Mouse (Mus musculus) stomach, adult 2 months (tissue): ENCODE measurements around the gene Crocc. TPM values are rescaled to one million over a fixed set of nuclear protein-coding genes. Genes with fewer than 3 reads are reported as not detected.

Source experiments
- polyA plus RNA-seq: library from polyadenylated mRNA; depleted of rRNA; stranded (reverse); fragments of >200 nt; gene quantifications from 2 replicates; pipeline ENCODE4 v1.2.3, GENCODE M21; 2012; rRNA removed

Gene Crocc
- polyA plus RNA-seq, result 6.0 and 7.1 TPM in 2 replicates

DNA sequence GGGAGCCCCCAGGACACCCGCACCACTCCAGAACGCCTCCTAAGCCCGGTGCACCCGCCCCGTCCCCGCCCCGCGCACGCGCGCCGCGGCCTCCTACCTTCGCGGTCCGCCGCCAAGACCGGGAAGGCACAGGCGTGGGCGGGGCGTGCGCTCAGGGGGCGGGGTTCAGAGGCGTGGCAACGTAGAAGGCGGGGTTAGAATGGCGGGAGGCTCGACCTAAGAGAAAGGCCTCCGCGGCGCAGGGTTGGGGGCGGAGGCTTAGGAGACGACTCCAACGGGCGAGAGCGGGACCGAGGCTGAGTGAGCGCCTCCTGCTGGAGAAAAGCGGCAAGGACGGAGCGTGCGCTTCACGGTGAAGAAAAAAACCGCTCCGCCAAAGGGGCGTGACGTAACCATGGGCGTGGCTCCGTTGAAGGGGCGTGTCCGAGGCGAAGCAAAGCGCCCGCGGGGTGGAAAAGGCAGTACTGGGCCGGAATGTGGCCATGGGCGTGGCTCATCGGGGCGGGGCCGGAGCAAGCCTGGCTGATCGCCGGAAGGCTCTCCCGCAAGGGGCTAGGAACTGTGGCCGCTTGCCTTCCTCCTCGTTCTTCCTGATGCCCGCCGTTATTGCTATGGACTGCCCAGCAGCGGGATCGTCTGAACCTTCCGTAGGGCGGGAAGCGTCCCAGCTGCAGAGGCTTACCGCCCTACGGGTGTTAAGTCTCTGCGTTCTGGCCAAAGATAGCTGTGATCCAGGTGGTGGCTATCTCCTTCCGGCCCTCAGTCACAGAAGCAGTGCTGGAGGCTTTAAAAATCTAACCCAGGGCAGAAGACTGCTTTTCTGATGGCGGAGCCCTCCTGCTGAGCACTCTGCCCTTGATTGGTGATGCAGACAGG lies at the start of gene Crocc:
TSS of gene Crocc (minus strand) at position 125 of the 876 bp plus-strand sequence.

DNA sequence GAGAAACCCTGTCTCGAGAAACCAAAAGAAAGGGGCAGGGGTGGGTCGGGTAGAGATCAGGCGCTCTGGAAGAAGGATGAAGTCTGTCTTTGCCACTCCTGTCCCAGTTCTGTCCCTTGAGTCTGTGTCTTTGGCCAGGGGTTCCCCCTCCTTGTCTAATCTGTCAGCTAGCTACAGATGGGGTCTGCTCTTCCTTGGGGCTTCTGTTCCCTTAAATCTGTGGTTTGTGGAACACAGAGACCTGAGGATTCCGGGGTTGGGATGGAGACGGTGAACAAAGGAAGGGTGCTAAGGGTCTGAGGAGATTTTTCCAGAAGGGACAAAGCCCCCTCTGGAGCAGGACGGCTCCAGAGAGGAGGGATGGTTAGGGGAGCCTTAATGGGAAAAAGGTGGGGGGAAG lies 27.7 kb upstream of the Crocc start, which contains the start of gene Spata21:
TSS of gene Spata21 (plus strand) at position 301 of the 400 bp plus-strand sequence.

DNA sequence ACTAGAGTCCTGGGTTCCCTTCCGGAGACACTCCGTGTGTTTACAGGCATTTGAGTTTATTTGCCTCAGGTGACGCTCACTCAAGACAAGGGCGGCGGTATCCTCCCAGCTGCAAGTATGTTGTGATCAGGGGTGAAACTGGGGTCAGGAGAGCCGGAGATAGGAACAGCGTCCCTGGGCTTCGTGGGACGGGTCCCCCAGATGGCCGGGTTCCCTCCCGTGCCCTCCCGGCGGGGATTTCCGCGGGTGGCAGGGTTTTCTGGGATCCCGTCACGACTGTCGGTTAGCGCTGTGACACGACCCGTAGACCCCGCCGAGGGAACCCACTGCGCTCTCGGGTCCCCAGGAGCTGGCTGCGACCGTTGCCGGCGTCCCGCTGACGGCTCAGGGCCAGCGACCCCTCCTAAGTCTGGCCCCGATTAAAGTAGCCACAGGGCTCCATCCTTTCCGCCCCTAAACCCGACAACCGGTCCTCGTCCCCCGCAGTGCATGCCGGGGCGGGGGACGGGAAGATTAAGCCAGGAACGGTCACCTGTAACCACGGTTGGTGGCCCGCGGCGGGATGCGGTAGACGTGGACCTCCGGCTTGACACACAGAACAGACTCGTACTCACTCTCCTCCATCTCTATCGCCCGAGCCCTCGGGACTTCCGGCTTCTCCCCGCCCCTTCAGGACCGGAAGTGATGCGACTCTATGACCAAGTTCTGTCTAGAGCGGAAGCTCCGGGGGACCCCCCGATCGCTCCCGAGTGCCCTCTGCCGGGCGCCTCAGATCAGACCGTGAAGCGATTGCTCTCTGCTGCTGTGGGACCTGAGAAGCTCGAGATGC lies 17.5 kb upstream of the Crocc start, which contains the start of gene Necap2:
TSS of gene Necap2 (minus strand) at position 677 of the 829 bp plus-strand sequence.

DNA sequence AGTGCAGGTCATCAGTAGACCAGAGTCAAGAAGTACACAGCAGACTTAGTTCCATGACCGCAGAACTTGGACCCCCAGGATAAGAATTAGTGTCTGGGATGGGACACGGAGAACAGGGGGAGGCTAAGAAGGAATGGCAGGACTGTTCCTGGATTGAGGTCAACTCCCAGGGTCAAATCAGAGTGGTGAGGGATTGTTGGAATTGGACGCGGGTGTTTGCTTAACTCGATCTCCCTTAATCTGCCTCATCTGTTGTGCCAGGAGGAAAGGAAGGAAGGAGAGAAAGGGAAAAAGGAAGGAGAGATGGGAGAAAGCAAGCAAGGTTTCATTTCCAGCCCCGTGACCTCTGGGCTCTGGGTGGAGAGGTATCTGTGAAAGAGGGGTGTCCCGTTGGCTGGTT lies 50.2 kb downstream of the Crocc start, which contains the start of gene Mfap2:
TSS of gene Mfap2 (plus strand) at position 301 of the 400 bp plus-strand sequence.

DNA sequence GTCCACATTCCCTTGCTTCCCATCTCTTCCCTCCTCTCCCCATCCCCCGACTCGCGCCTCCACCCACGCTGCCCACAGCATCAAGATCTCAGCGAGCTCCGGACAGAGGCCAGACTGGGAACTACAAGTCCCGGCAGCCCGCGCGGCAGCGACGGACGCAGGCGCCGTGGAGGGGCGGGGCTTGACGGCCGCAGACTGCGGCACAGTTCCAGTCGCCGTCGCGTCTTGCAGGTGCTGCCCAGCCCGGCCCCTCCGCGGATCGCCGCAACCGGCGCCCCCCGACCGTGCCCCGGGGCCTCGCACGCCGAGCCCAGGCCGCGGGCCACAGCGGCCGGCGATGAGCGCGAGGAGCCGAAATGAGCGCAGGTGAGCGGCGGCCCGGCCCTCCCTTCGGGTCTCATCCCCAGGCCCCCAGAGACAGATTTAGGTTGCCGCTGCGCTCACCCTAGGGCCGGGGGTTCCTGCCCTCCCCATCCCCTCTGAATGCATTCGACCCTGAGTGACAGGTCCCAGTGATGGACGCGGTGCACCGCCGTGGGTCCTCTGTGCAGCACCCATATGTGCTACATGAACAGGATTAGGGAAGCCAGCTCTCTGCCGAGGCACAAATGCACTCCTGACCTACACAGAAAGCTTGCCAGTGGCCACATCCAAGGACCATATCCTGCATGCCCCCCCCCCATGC lies 73.5 kb downstream of the Crocc start, which contains the start of gene Atp13a2:
TSS of gene Atp13a2 (plus strand) at position 163 of the 685 bp plus-strand sequence.

Other genes starting within 250 kb of the Crocc start
- 0.09 TPM in 1 of 2 replicates, not detected in the other for gene Padi3, start 249.9 kb downstream of the Crocc start, polyA plus RNA-seq
- 1.5 and 2.0 TPM in 2 replicates for gene Padi1, start 214.8 kb downstream of the Crocc start, polyA plus RNA-seq
- 1.1 and 2.2 TPM in 2 replicates for gene Padi2, start 154.2 kb downstream of the Crocc start, polyA plus RNA-seq
- 118 and 191 TPM in 2 replicates for gene Sdhb, start 99.3 kb downstream of the Crocc start, polyA plus RNA-seq
- gene Atp13a2, start 73.7 kb downstream of the Crocc start, polyA plus RNA-seq, result 46.3 and 68.4 TPM in 2 replicates
- gene Mfap2, start 50.1 kb downstream of the Crocc start, polyA plus RNA-seq, result 37.7 and 48.4 TPM in 2 replicates
- 34.3 and 51.7 TPM in 2 replicates for gene Necap2, start 17.8 kb upstream of the Crocc start, polyA plus RNA-seq
- not detected in 2 replicates for gene Spata21, start 27.8 kb upstream of the Crocc start, polyA plus RNA-seq
- gene Szrd1, start 79.2 kb upstream of the Crocc start, polyA plus RNA-seq, result 41.1 and 49.4 TPM in 2 replicates
- gene Fbxo42, start 87.4 kb upstream of the Crocc start, polyA plus RNA-seq, result 4.5 and 5.0 TPM in 2 replicates
- gene Rsg1, start 153.4 kb upstream of the Crocc start, polyA plus RNA-seq, result 0.45 and 0.58 TPM in 2 replicates
- 16.2 and 17.3 TPM in 2 replicates for gene Arhgef19, start 178.9 kb upstream of the Crocc start, polyA plus RNA-seq
- gene Epha2, start 240.7 kb upstream of the Crocc start, polyA plus RNA-seq, result 17.6 and 18.6 TPM in 2 replicates